Comparison of ENCODE assay signal across 11 mouse cellular contexts in the genomic region with DNA sequence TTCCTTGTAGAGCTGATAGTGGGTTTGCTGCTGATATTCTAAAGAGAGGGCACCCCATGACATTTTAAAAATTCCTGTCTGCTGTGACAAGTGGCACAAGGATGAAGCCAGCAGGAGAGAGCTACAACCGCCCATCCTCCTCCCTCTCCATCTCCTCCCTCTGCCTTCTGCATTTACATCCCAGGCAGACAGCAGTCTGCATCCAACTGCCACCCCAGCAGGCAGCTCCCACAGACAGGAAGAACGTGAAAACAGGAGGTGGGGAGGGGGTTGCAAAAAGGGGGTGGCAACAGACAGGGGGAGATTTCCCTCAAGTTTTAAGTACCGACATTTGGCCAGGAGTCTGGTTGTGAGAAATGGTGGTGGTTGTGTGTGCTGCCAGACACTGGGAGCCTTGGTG.
DNase-seq lines count a peak whose midpoint lies in the region; ATAC-seq and TF ChIP-seq lines count a peak whose summit lies in the region.
"Had no signal": no experiment of that assay in that cellular context is flagged by ENCODE, and none has a peak within 500 bp of the region (broad histone marks: within the 10 kb centered on the region; RNA-seq: fewer than 3 reads in every experiment).

No protein-coding gene starts in this region.

- H3K27me3 ChIP-seq in embryonic facial prominence, embryonic 10.5 days (replicated peaks; ENCODE audit: low read depth, poor library complexity, severe bottlenecking) = no peaks in the 10 kb centered on the region
- no peaks in the 10 kb centered on the region for H3K27me3 ChIP-seq in hindbrain, embryonic 15.5 days
- no peaks in the 10 kb centered on the region for H3K27me3 ChIP-seq in midbrain, postnatal 0 days (ENCODE audit: insufficient read depth, low read length)
- H3K27me3 ChIP-seq in heart, embryonic 10.5 days (ENCODE audit: insufficient read depth, poor library complexity, severe bottlenecking) = peaks cover 11% of the 10 kb centered on the region; the same call in 1 of the 2 replicates

- peak overlapping the region; percentile 51 for H3K27ac ChIP-seq in embryonic facial prominence, embryonic 10.5 days (replicated peaks)
- peak overlapping the region; percentile 69 for H3K27ac ChIP-seq in hindbrain, embryonic 15.5 days (replicated peaks)
- peak overlapping the region; percentile 55; the same call in 1 of the 2 replicates for H3K27ac ChIP-seq in midbrain, postnatal 0 days (ENCODE audit: low read depth, low read length)
- no peak overlapping the region for H3K27ac ChIP-seq in heart, embryonic 10.5 days

- no peaks in the 10 kb centered on the region for H3K9me3 ChIP-seq in embryonic facial prominence, embryonic 10.5 days
- no peaks in the 10 kb centered on the region for H3K9me3 ChIP-seq in hindbrain, embryonic 15.5 days
- no peaks in the 10 kb centered on the region for H3K9me3 ChIP-seq in midbrain, postnatal 0 days (ENCODE audit: low read length)
- no peaks in the 10 kb centered on the region for H3K9me3 ChIP-seq in heart, embryonic 10.5 days

- H3K36me3 ChIP-seq in embryonic facial prominence, embryonic 10.5 days (replicated peaks) = no peaks in the 10 kb centered on the region
- 0 out of 2 replicates have a peak, but pooled peaks cover 2% of the 10 kb centered on the region for H3K36me3 ChIP-seq in hindbrain, embryonic 15.5 days
- H3K36me3 ChIP-seq in midbrain, postnatal 0 days (ENCODE audit: insufficient read depth, low read length) = no peaks in the 10 kb centered on the region
- H3K36me3 ChIP-seq in heart, embryonic 10.5 days = no peaks in the 10 kb centered on the region

- no peak for DNase-seq in frontal cortex, postnatal 10 days (ENCODE audit: low spot score in 2 of 2)
- DNase-seq in embryonic facial prominence, embryonic 10.5 days (ENCODE audit: low spot score) = no peak
- DNase-seq in midbrain, postnatal 0 days (ENCODE audit: low spot score) = no peak
- no peak for DNase-seq in liver
- no peak for DNase-seq in heart, embryonic 10.5 days (ENCODE audit: low spot score)
- DNase-seq: cerebellum, adult 8-10 months; heart, adult 11 months; lung, adult 18-20 months had no signal

- peaks cover 29% of the 10 kb centered on the region for H3K4me1 ChIP-seq in embryonic facial prominence, embryonic 10.5 days
- peaks cover 36% of the 10 kb centered on the region for H3K4me1 ChIP-seq in hindbrain, embryonic 15.5 days (replicated peaks)
- H3K4me1 ChIP-seq in midbrain, postnatal 0 days (ENCODE audit: insufficient read depth, low read length) = peaks cover 20% of the 10 kb centered on the region; the same call in 1 of the 2 replicates
- peaks cover 12% of the 10 kb centered on the region for H3K4me1 ChIP-seq in heart, embryonic 10.5 days

- no peak for TF ChIP-seq CTCF in midbrain, postnatal 0 days (IDR thresholded peaks at IDR 0.05)

- WGBS in embryonic facial prominence, embryonic 10.5 days = 27% methylated on average over 3 of the region's 3 CpGs
- WGBS in hindbrain, embryonic 15.5 days = 6% methylated on average over 3 of the region's 3 CpGs
- WGBS in midbrain, postnatal 0 days = 6% methylated on average over 3 of the region's 3 CpGs
- 6% methylated on average over 3 of the region's 3 CpGs for WGBS in heart, embryonic 10.5 days

- no peak overlapping the region for H3K9ac ChIP-seq in hindbrain, embryonic 15.5 days
- no peak overlapping the region for H3K9ac ChIP-seq in midbrain, postnatal 0 days (replicated peaks; ENCODE audit: low read length, poor library complexity, severe bottlenecking)

- H3K4me3 ChIP-seq in embryonic facial prominence, embryonic 10.5 days = no peak overlapping the region
- H3K4me3 ChIP-seq in hindbrain, embryonic 15.5 days = no peak overlapping the region
- no peak overlapping the region for H3K4me3 ChIP-seq in midbrain, postnatal 0 days (ENCODE audit: low read depth, low read length)
- no peak overlapping the region for H3K4me3 ChIP-seq in heart, embryonic 10.5 days

- no peak overlapping the region for H3K4me2 ChIP-seq in hindbrain, embryonic 15.5 days
- no peak overlapping the region for H3K4me2 ChIP-seq in midbrain, postnatal 0 days (ENCODE audit: low read depth, low read length, poor library complexity, severe bottlenecking)

- ATAC-seq in frontal cortex, adult (ENCODE audit: low TSS enrichment) = peak; percentile 82
- no peak; the same call in 1 of the 2 replicates for ATAC-seq in hindbrain, embryonic 15.5 days (ENCODE audit: low FRiP score, low read depth)
- no peak for ATAC-seq in midbrain, postnatal 0 days (ENCODE audit: low FRiP score)
- no peak for ATAC-seq in erythroid progenitor cell, adult 5-6 weeks (replicated peaks; ENCODE audit: low FRiP score, poor library complexity, severe bottlenecking)
